Mouse (Mus musculus) kidney, postnatal 10 days (tissue): ENCODE measurements around the gene Tctex1d4.

ENCODE experiments used
- DNase-seq: peaks from one replicate; pipeline ENCODE4 v3.0.0; 2021; ENCODE audit warnings: mixed read lengths

Tctex1d4 gene

GRCm38 (mm10) chr4:117120445-117121414 lies 5.9 kb upstream of the Tctex1d4 start:
- peak; percentile 96 for DNase-seq

DNA sequence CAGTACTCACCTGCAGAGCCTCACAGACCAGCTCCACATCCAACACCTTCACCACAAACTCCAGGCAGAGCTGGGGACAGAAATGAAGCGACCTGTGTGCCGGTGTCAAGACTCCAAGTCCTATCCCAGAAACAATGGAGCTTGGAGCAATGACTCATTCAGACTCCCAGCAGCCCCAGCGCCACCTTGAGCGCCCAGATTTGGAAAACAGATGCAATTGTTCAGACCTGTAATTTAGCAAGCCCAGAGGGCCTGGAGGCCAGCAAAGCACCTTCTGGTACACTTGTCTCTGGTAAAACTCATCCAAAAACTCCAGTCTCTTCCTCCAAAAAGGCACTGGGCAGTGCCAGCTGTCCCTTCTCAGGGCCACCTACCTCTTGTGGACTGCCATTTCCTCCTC lies 4.4 kb upstream of the Tctex1d4 start:
- DNase-seq: no peak

GRCm38 (mm10) chr4:117123546-117124217 lies 2.9 kb upstream of the Tctex1d4 start:
- DNase-seq: no peak

GRCm38 (mm10) chr4:117124218-117124517 lies 2.4 kb upstream of the Tctex1d4 start:
- no peak for DNase-seq

DNA sequence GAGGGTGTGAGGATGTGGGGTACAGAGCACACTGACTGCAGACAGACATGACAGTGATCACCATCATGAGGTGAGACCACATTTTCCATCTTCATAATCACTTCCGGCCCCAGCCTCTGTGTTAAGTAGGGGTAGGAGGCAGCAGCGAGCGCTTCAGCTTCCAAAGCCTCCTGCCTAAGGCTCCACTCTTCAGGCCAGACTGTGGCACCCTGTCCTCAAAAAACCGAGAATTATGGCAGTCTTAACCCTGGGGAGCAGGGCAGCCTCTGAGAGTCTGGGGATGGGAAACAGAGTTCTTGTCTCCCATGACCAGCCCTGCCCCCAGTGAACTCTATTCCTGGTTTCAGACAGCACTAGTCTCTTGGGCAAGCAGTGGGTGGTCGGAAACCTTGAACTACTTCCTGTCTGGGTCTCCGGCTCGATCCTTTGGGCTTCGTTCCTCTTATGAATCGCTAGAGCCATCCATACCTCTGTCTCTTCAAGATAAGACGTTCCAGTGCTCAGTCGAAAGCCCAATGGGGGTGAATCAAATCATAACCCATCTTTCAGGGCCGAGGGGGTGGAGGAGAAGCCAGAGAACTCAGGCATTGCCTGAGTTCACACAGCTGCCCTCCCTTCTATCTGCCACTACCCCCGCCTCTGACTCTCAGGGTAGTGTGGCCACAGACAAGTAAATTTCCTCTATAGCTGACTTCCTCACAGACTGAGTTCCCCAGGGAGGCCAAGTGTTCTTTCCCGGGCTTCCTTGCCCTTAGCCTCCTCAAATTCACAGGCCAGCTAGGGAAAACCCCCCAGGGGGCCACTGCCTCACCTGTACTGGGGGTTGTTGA lies 1.9 kb upstream of the Tctex1d4 start:
- DNase-seq: peak; percentile 63

GRCm38 (mm10) chr4:117125348-117125909 lies 1.2 kb upstream of the Tctex1d4 start, which contains the start of gene Btbd19:
Gene Btbd19 (minus strand): TSS chr4:117125725.
- DNase-seq: peak; percentile 89

- DNase-seq: peak; percentile 85
These were observed 502 bp upstream of the Tctex1d4 start for GRCm38 (mm10) chr4:117125910-117126674.

DNA sequence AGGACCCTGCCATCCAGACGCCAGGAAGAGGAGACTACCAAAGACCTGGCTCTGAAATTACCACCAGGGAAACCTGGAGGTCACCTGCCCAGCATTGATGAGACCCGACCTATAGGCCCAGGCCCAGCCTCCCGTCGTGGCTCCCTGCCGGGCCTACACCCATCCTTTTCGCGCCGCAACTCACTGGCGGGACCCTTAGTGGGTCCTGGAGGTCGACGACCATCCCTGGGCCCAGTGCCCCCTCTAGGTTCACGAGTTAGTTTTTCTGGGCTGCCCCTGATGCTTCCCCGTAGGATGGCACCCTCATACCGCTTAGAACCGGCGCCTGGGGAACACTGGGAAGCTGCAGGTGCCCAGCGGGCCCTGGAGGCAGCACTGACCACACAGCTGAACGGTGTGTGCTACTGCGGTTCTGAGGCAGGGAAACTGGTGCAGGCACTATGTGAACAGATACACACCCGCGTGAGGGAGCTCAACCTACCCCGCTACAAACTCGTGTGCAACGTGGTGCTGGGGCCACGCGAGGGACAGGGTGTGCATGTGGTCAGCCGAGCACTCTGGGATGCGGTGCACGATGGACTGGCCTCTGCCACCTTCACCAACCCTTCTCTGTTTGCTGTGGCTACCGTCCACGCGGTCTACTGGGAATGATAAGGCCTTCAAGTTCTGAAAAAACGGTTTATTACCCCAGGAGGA lies 1.5 kb downstream of the Tctex1d4 start:
- no peak for DNase-seq

DNA sequence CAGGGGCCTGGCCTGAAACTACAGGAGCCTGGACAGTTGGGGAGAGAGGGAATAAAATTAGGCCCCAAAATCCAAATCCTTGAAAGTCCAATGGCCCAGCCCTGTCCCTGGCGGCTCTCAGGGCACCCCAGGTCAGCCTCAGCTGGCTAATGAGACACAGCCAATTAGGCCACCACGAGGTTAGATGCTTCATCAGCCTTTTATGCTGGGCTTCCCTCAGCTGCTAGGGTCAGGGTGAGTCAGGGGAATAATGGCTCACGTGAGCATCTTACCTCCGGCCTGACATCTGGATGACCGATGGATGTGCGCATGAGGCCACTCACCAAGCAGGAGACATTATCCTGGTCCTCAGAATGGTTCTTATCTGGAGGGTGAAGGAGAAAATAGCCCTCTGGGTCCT lies 4.2 kb downstream of the Tctex1d4 start:
- DNase-seq: no peak

- no peak for DNase-seq
These were observed 4.6 kb downstream of the Tctex1d4 start for GRCm38 (mm10) chr4:117131198-117131597.

GRCm38 (mm10) chr4:117131890-117132793 lies 5.5 kb downstream of the Tctex1d4 start:
- no peak for DNase-seq

GRCm38 (mm10) chr4:117132794-117133143 lies 6.2 kb downstream of the Tctex1d4 start:
- DNase-seq: no peak

GRCm38 (mm10) chr4:117133366-117133796 lies 6.8 kb downstream of the Tctex1d4 start:
- DNase-seq: no peak

GRCm38 (mm10) chr4:117133817-117134600 lies 7.4 kb downstream of the Tctex1d4 start, which contains the start of gene Plk3:
Gene Plk3 (minus strand): TSS chr4:117133963.
- peak; percentile 98 for DNase-seq

DNA sequence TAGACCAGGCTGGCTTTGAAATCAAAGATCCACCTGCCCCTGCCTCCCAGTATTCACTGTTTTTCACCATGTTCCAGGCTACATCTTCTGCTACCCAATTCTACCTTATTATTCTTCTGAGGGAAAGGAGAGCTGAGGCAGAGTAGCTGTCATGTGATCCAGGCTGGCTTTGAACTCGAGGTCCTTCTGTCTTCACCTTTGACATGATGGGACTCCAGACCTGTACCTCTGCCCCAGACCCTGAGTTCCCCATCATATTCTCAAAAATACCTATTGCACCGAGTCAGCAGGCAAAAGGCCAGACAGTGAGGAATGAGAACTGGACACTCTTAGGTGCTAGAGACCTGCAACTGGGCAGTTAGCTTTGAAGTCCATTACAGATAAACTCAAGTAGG lies 8.0 kb downstream of the Tctex1d4 start:
- no peak for DNase-seq

GRCm38 (mm10) chr4:117136034-117136433 lies 9.4 kb downstream of the Tctex1d4 start:
- DNase-seq: peak; percentile 75

GRCm38 (mm10) chr4:117138295-117139216 lies 12.0 kb downstream of the Tctex1d4 start:
- DNase-seq: no peak

DNA sequence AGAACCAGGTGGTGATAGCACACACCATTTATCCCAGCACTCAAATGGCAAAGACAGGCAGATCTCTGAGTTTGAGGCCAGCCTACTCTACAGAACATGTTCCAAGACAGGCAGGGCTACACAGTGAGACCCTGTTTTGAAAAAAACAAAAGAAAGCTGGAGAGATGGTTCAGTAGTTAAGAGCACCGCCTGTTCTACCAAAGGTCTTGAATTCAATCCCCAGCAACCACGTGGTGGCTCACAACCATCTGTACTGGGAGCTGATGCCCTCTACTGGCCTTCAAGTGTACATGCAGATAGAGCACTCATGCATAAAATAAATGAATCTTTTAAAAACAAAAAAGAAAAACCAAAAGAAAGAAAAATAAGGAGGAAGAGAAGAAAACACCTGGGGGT lies 12.6 kb downstream of the Tctex1d4 start:
- peak; percentile 56 for DNase-seq
